Mouse (Mus musculus): ENCODE measurements around the gene Timm13. TPM values are rescaled to one million over a fixed set of nuclear protein-coding genes. Genes with fewer than 3 reads are reported as not detected.

The Timm13 gene
- polyA plus RNA-seq, 1 experiment from 2014 or later: 434 TPM

GRCm38 (mm10) chr10:80880131-80880641 lies 20.6 kb downstream of the Timm13 start:
- TF ChIP-seq CTCF (IDR thresholded peaks at IDR 0.05; ENCODE audit: low read depth): peak; percentile 89

GRCm38 (mm10) chr10:80876594-80876993 lies 24.2 kb downstream of the Timm13 start:
- ATAC-seq (replicated peaks; ENCODE audit: low FRiP score, low read depth): no peak
- Histone ChIP-seq H3K9ac (ENCODE audit: low read depth, low read length) (no peak overlapping the region), H3K4me2 (ENCODE audit: low read length) (no peak overlapping the region), H3K36me3 (ENCODE audit: insufficient read depth, low read length) (no peaks in the 10 kb centered on the region), H3K27me3 (ENCODE audit: insufficient read depth, low read length) (no peaks in the 10 kb centered on the region), H3K4me1 (replicated peaks; ENCODE audit: insufficient read depth, low read length) (no peaks in the 10 kb centered on the region), H3K9me3 (replicated peaks; ENCODE audit: low read length) (no peaks in the 10 kb centered on the region), H3K27ac (no peak overlapping the region), H3K4me3 (replicated peaks; ENCODE audit: low read depth, low read length) (no peak overlapping the region)
- TF ChIP-seq CTCF (IDR thresholded peaks at IDR 0.05; ENCODE audit: low read depth): no peak
- 22% methylated on average over 3 of the region's 3 CpGs for WGBS
- DNase-seq (ENCODE audit: low spot score): no peak

More at GRCm38 (mm10) chr10:80880131-80880641, 20.6 kb downstream of the Timm13 start:
- Histone ChIP-seq H3K4me1 (replicated peaks; ENCODE audit: insufficient read depth, low read length) (no peaks in the 10 kb centered on the region), H3K36me3 (ENCODE audit: insufficient read depth, low read length) (no peaks in the 10 kb centered on the region), H3K4me3 (replicated peaks; ENCODE audit: low read depth, low read length) (no peak overlapping the region), H3K9me3 (replicated peaks; ENCODE audit: low read length) (no peaks in the 10 kb centered on the region), H3K27ac (no peak overlapping the region), H3K27me3 (ENCODE audit: insufficient read depth, low read length) (no peaks in the 10 kb centered on the region), H3K9ac (ENCODE audit: low read depth, low read length) (no peak overlapping the region), H3K4me2 (ENCODE audit: low read length) (no peak overlapping the region)
- 20% methylated on average over 5 of the region's 5 CpGs for WGBS
- ATAC-seq (replicated peaks; ENCODE audit: low FRiP score, low read depth): no peak
- DNase-seq (ENCODE audit: low spot score): peak; percentile 78

GRCm38 (mm10) chr10:80876028-80876427 lies 24.7 kb downstream of the Timm13 start:
- TF ChIP-seq CTCF (IDR thresholded peaks at IDR 0.05; ENCODE audit: low read depth): peak; percentile 84
- Histone ChIP-seq H3K36me3 (ENCODE audit: insufficient read depth, low read length) (no peaks in the 10 kb centered on the region), H3K27ac (no peak overlapping the region), H3K4me2 (ENCODE audit: low read length) (no peak overlapping the region), H3K9ac (ENCODE audit: low read depth, low read length) (no peak overlapping the region), H3K27me3 (ENCODE audit: insufficient read depth, low read length) (no peaks in the 10 kb centered on the region), H3K9me3 (replicated peaks; ENCODE audit: low read length) (no peaks in the 10 kb centered on the region), H3K4me3 (replicated peaks; ENCODE audit: low read depth, low read length) (no peak overlapping the region), H3K4me1 (replicated peaks; ENCODE audit: insufficient read depth, low read length) (no peaks in the 10 kb centered on the region)
- DNase-seq (ENCODE audit: low spot score) (peak; percentile 71), ATAC-seq (replicated peaks; ENCODE audit: low FRiP score, low read depth) (no peak)
- 30% methylated on average over 5 of the region's 5 CpGs for WGBS

- Histone ChIP-seq H3K27me3 (ENCODE audit: insufficient read depth, low read length) (no peaks in the 10 kb centered on the region), H3K4me3 (replicated peaks; ENCODE audit: low read depth, low read length) (no peak overlapping the region), H3K36me3 (ENCODE audit: insufficient read depth, low read length) (no peaks in the 10 kb centered on the region), H3K9me3 (replicated peaks; ENCODE audit: low read length) (no peaks in the 10 kb centered on the region), H3K27ac (no peak overlapping the region), H3K4me1 (replicated peaks; ENCODE audit: insufficient read depth, low read length) (no peaks in the 10 kb centered on the region), H3K4me2 (ENCODE audit: low read length) (no peak overlapping the region), H3K9ac (ENCODE audit: low read depth, low read length) (no peak overlapping the region)
- TF ChIP-seq CTCF (IDR thresholded peaks at IDR 0.05; ENCODE audit: low read depth): no peak
- ATAC-seq (replicated peaks; ENCODE audit: low FRiP score, low read depth) (no peak), DNase-seq (ENCODE audit: low spot score) (no peak)
- WGBS: 80% methylated on average over 9 of the region's 9 CpGs
Observed at GRCm38 (mm10) chr10:80874035-80874434, 26.7 kb downstream of the Timm13 start.

GRCm38 (mm10) chr10:80871581-80871980 lies 29.2 kb downstream of the Timm13 start, which contains the start of gene Tmprss9:
Tmprss9 (plus strand) TSS chr10:80871848.
- no peak within 1 kb of the TSS for H3K4me3 ChIP-seq (replicated peaks; ENCODE audit: low read depth, low read length)
- no peaks in the 10 kb centered on the region for H3K27me3 ChIP-seq (ENCODE audit: insufficient read depth, low read length)
- H3K27ac ChIP-seq: no peak within 1 kb of the TSS
- peaks cover 15% of the 10 kb centered on the region for H3K36me3 ChIP-seq (ENCODE audit: insufficient read depth, low read length)
- no peak for TF ChIP-seq CTCF (IDR thresholded peaks at IDR 0.05; ENCODE audit: low read depth)
- no peaks in the 10 kb centered on the region for H3K4me1 ChIP-seq (replicated peaks; ENCODE audit: insufficient read depth, low read length)
- WGBS: 24% methylated on average over 9 of the region's 9 CpGs
- ATAC-seq (replicated peaks; ENCODE audit: low FRiP score, low read depth) (no peak), DNase-seq (ENCODE audit: low spot score) (no peak)
- no peak within 1 kb of the TSS for H3K4me2 ChIP-seq (ENCODE audit: low read length)
- no peaks in the 10 kb centered on the region for H3K9me3 ChIP-seq (replicated peaks; ENCODE audit: low read length)
- no peak within 1 kb of the TSS for H3K9ac ChIP-seq (ENCODE audit: low read depth, low read length)

- no peaks in the 10 kb centered on the region for H3K27me3 ChIP-seq (ENCODE audit: insufficient read depth, low read length)
- TF ChIP-seq CTCF (IDR thresholded peaks at IDR 0.05; ENCODE audit: low read depth): no peak
- no peak overlapping the region for H3K4me2 ChIP-seq (ENCODE audit: low read length)
- H3K9me3 ChIP-seq (replicated peaks; ENCODE audit: low read length): no peaks in the 10 kb centered on the region
- DNase-seq (ENCODE audit: low spot score) (no peak), ATAC-seq (replicated peaks; ENCODE audit: low FRiP score, low read depth) (no peak)
- H3K4me3 ChIP-seq (replicated peaks; ENCODE audit: low read depth, low read length): no peak overlapping the region
- H3K4me1 ChIP-seq (replicated peaks; ENCODE audit: insufficient read depth, low read length): no peaks in the 10 kb centered on the region
- no peak overlapping the region for H3K9ac ChIP-seq (ENCODE audit: low read depth, low read length)
- no peak overlapping the region for H3K27ac ChIP-seq
- 65% methylated on average over 4 of the region's 6 CpGs for WGBS
- H3K36me3 ChIP-seq (ENCODE audit: insufficient read depth, low read length): peaks cover 20% of the 10 kb centered on the region
Observed at GRCm38 (mm10) chr10:80870993-80871392, 29.8 kb downstream of the Timm13 start.

GRCm38 (mm10) chr10:80864446-80864845 lies 36.3 kb downstream of the Timm13 start:
- peaks cover 59% of the 10 kb centered on the region for H3K36me3 ChIP-seq (ENCODE audit: insufficient read depth, low read length)
- no peak overlapping the region for H3K4me3 ChIP-seq (replicated peaks; ENCODE audit: low read depth, low read length)
- WGBS: 90% methylated on average over 16 of the region's 16 CpGs
- H3K9ac ChIP-seq (ENCODE audit: low read depth, low read length): no peak overlapping the region
- H3K9me3 ChIP-seq (replicated peaks; ENCODE audit: low read length): no peaks in the 10 kb centered on the region
- H3K4me2 ChIP-seq (ENCODE audit: low read length): no peak overlapping the region
- no peak for ATAC-seq (replicated peaks; ENCODE audit: low FRiP score, low read depth)
- TF ChIP-seq CTCF (IDR thresholded peaks at IDR 0.05; ENCODE audit: low read depth): no peak
- no peaks in the 10 kb centered on the region for H3K4me1 ChIP-seq (replicated peaks; ENCODE audit: insufficient read depth, low read length)
- no peak overlapping the region for H3K27ac ChIP-seq
- DNase-seq (ENCODE audit: low spot score): no peak
- H3K27me3 ChIP-seq (ENCODE audit: insufficient read depth, low read length): no peaks in the 10 kb centered on the region
